Mouse (Mus musculus) intestine, embryonic 16.5 days (tissue): Measurements from ENCODE around the gene Rad51ap1. TPM values are rescaled to one million over a fixed set of nuclear protein-coding genes. Genes with fewer than 3 reads are reported as not detected.

Experiments
- ATAC-seq: fragments of 200-750 bp; cut with Nextera tagmentation; 2 replicates; pipeline ENCODE4 v1.8.0; 2017; ENCODE audit warnings: moderate TSS enrichment, moderate library complexity
- H3K27ac ChIP-seq: fragments of 300-500 bp; sonication (generic); 2 replicates; pipeline ENCODE4 v1.5.1; 2014; ENCODE audit warnings: mild to moderate bottlenecking, low read length
- H3K27me3 ChIP-seq: fragments of 300-500 bp; sonication (generic); replicated peaks from 2 replicates; pipeline ENCODE4 v1.6.1; 2014; ENCODE audit warnings: low read length, control low read depth, mixed read lengths; ENCODE audit not compliant: control insufficient read depth, insufficient read depth
- H3K36me3 ChIP-seq: fragments of 300-500 bp; sonication (generic); 2 replicates; pipeline ENCODE4 v1.6.1; 2014; ENCODE audit warnings: low read length, control low read depth; ENCODE audit not compliant: control insufficient read depth, insufficient read depth
- H3K4me1 ChIP-seq: fragments of 300-500 bp; sonication (generic); 2 replicates; pipeline ENCODE4 v1.6.1; 2014; ENCODE audit warnings: low read length, control low read depth, mixed read lengths; ENCODE audit not compliant: control insufficient read depth, insufficient read depth
- H3K4me2 ChIP-seq: fragments of 300-500 bp; sonication (generic); 2 replicates; pipeline ENCODE4 v1.6.1; 2014; ENCODE audit warnings: low read depth, low read length, control low read depth
- H3K4me3 ChIP-seq: fragments of 300-500 bp; sonication (generic); 2 replicates; pipeline ENCODE4 v1.5.1; 2014; ENCODE audit warnings: mild to moderate bottlenecking, low read length
- H3K9ac ChIP-seq: fragments of 300-500 bp; sonication (generic); 2 replicates; pipeline ENCODE4 v1.6.1; 2014; ENCODE audit warnings: low read depth, low read length
- H3K9me3 ChIP-seq: fragments of 300-500 bp; sonication (generic); 2 replicates; pipeline ENCODE4 v1.6.1; 2016; ENCODE audit warnings: low read length, control low read depth; ENCODE audit not compliant: control insufficient read depth
- WGBS: fragments of 180-500 bp; shearing (Covaris S2); extraction: QIAGEN DNeasy Blood & Tissue Kit; methylation state at CpG from one replicate; pipeline ENCODE4 v1.1.7; 2014; 5-methylcytosine and 5-hydroxymethylcytosine counted together
- polyA plus RNA-seq: library from polyadenylated mRNA; unstranded; fragments of >200 nt; fragmentation: Nextera tagmentation; extraction: Ambion mirVana; gene quantifications from 2 replicates; pipeline ENCODE4 v1.2.1, GENCODE M21; 2015

Rad51ap1 gene
- polyA plus RNA-seq, 1 experiment from 2014 or later, result 37.1 TPM

- Histone ChIP-seq H3K27ac (peak overlapping the region; percentile 9; the same call in 1 of the 2 replicates), H3K27me3 (no peaks in the 10 kb centered on the region), H3K36me3 (peaks cover 3% of the 10 kb centered on the region; the same call in 1 of the 2 replicates), H3K4me3 (peak overlapping the region; percentile 65), H3K4me1 (peaks cover 14% of the 10 kb centered on the region), H3K9ac (peak overlapping the region; percentile 73), H3K9me3 (no peaks in the 10 kb centered on the region), H3K4me2 (peak overlapping the region; percentile 91)
- no peak; the same call in none of the 2 replicates for ATAC-seq
- under 1% methylated on average over 31 of the region's 31 CpGs for WGBS
Measured at GRCm38 (mm10) chr6:126938853-126939486, 417 bp downstream of the Rad51ap1 start.

- WGBS, result 67% methylated on average over 2 of the region's 2 CpGs
- peak overlapping the region; percentile 73; the same call in 1 of the 2 replicates for H3K9ac ChIP-seq
- ATAC-seq, result no peak
- peak overlapping the region; percentile 65 for H3K4me3 ChIP-seq
- H3K4me1 ChIP-seq, result peaks cover 14% of the 10 kb centered on the region
- H3K27ac ChIP-seq, result no peak overlapping the region
- H3K27me3 ChIP-seq, result no peaks in the 10 kb centered on the region
- no peaks in the 10 kb centered on the region for H3K9me3 ChIP-seq
- peaks cover 3% of the 10 kb centered on the region; the same call in 1 of the 2 replicates for H3K36me3 ChIP-seq
- peak overlapping the region; percentile 91 for H3K4me2 ChIP-seq
Measured at GRCm38 (mm10) chr6:126938047-126938446, 1.3 kb downstream of the Rad51ap1 start.

- H3K9ac ChIP-seq, result no peak overlapping the region
- ATAC-seq, result no peak
- no peak overlapping the region for H3K27ac ChIP-seq
- no peaks in the 10 kb centered on the region for H3K4me1 ChIP-seq
- H3K4me2 ChIP-seq, result no peak overlapping the region
- peaks cover 3% of the 10 kb centered on the region; the same call in 1 of the 2 replicates for H3K36me3 ChIP-seq
- WGBS, result 87% methylated on average over 2 of the region's 2 CpGs
- H3K9me3 ChIP-seq, result no peaks in the 10 kb centered on the region
- H3K4me3 ChIP-seq, result no peak overlapping the region
- no peaks in the 10 kb centered on the region for H3K27me3 ChIP-seq
Measured at GRCm38 (mm10) chr6:126932896-126933295, 6.5 kb downstream of the Rad51ap1 start.

- Histone ChIP-seq H3K27ac (peak within 1 kb of the TSS; percentile 39; the same call in 1 of the 2 replicates), H3K4me2 (peak within 1 kb of the TSS; percentile 26), H3K9me3 (no peaks in the 10 kb centered on the region), H3K36me3 (peaks cover 13% of the 10 kb centered on the region), H3K27me3 (no peaks in the 10 kb centered on the region), H3K4me3 (peak within 1 kb of the TSS; percentile 4; the same call in 1 of the 2 replicates), H3K4me1 (no peaks in the 10 kb centered on the region; the same call in 1 of the 2 replicates), H3K9ac (peak within 1 kb of the TSS; percentile 39; the same call in 1 of the 2 replicates)
- ATAC-seq, result peak; percentile 82
- WGBS, result 10% methylated on average over 21 of the region's 21 CpGs
Measured at GRCm38 (mm10) chr6:126921111-126921881, 18.1 kb downstream of the Rad51ap1 start, which contains the start of gene Dyrk4. Gene Dyrk4 (minus strand): TSS chr6:126921839.

GRCm38 (mm10) chr6:126914928-126915327 lies 24.5 kb downstream of the Rad51ap1 start:
- no peak for ATAC-seq
- WGBS, result 84% methylated on average over 5 of the region's 5 CpGs
- no peak overlapping the region for H3K9ac ChIP-seq
- no peaks in the 10 kb centered on the region for H3K4me1 ChIP-seq
- H3K4me2 ChIP-seq, result no peak overlapping the region
- no peaks in the 10 kb centered on the region for H3K9me3 ChIP-seq
- H3K27ac ChIP-seq, result no peak overlapping the region
- H3K36me3 ChIP-seq, result no peaks in the 10 kb centered on the region
- H3K4me3 ChIP-seq, result no peak overlapping the region
- H3K27me3 ChIP-seq, result no peaks in the 10 kb centered on the region

- no peak overlapping the region for H3K27ac ChIP-seq
- no peak overlapping the region for H3K4me3 ChIP-seq
- 71% methylated on average over 4 of the region's 4 CpGs for WGBS
- H3K27me3 ChIP-seq, result no peaks in the 10 kb centered on the region
- no peaks in the 10 kb centered on the region for H3K9me3 ChIP-seq
- no peaks in the 10 kb centered on the region for H3K36me3 ChIP-seq
- ATAC-seq, result no peak
- H3K4me2 ChIP-seq, result no peak overlapping the region
- H3K9ac ChIP-seq, result no peak overlapping the region
- H3K4me1 ChIP-seq, result no peaks in the 10 kb centered on the region
Measured at GRCm38 (mm10) chr6:126910727-126911126, 28.7 kb downstream of the Rad51ap1 start.

- Histone ChIP-seq H3K36me3 (no peaks in the 10 kb centered on the region), H3K9me3 (no peaks in the 10 kb centered on the region), H3K27ac (no peak overlapping the region), H3K4me3 (no peak overlapping the region), H3K4me2 (no peak overlapping the region), H3K9ac (no peak overlapping the region), H3K27me3 (no peaks in the 10 kb centered on the region), H3K4me1 (no peaks in the 10 kb centered on the region)
- WGBS, result 50% methylated on average over 3 of the region's 3 CpGs
- no peak for ATAC-seq
Measured at GRCm38 (mm10) chr6:126907876-126908275, 31.5 kb downstream of the Rad51ap1 start.

- H3K4me3 ChIP-seq, result no peak overlapping the region
- no peaks in the 10 kb centered on the region for H3K36me3 ChIP-seq
- no peak overlapping the region for H3K4me2 ChIP-seq
- H3K27ac ChIP-seq, result no peak overlapping the region
- ATAC-seq, result no peak
- H3K9me3 ChIP-seq, result no peaks in the 10 kb centered on the region
- no peaks in the 10 kb centered on the region for H3K27me3 ChIP-seq
- no peaks in the 10 kb centered on the region for H3K4me1 ChIP-seq
- no peak overlapping the region for H3K9ac ChIP-seq
- WGBS, result 80% methylated on average over 4 of the region's 5 CpGs
Measured at GRCm38 (mm10) chr6:126907378-126907777, 32.0 kb downstream of the Rad51ap1 start.

- 87% methylated on average over 8 of the region's 8 CpGs for WGBS
- no peaks in the 10 kb centered on the region for H3K9me3 ChIP-seq
Measured at GRCm38 (mm10) chr6:126877118-126877517, 62.3 kb downstream of the Rad51ap1 start.

More at GRCm38 (mm10) chr6:126877118-126877517, 62.3 kb downstream of the Rad51ap1 start:
- H3K4me3 ChIP-seq, result no peak overlapping the region
- H3K27me3 ChIP-seq, result no peaks in the 10 kb centered on the region
- H3K9ac ChIP-seq, result no peak overlapping the region
- no peak overlapping the region for H3K27ac ChIP-seq
- ATAC-seq, result no peak
- H3K4me1 ChIP-seq, result no peaks in the 10 kb centered on the region
- H3K36me3 ChIP-seq, result no peaks in the 10 kb centered on the region
- no peak overlapping the region for H3K4me2 ChIP-seq
